Mouse (Mus musculus) limb, embryonic 15.5 days (tissue): ENCODE results near the gene Rmnd1. TPM values are rescaled to one million over a fixed set of nuclear protein-coding genes. Genes with fewer than 3 reads are reported as not detected.
"Not testable (repeated sequence)": the region's sequence is repeated elsewhere in the genome, so short reads cannot be mapped to it uniquely, and the experiment has no call there.

Experiments used
- ATAC-seq: fragments of 200-750 bp; cut with Nextera tagmentation; 2 replicates; pipeline ENCODE4 v1.8.0; 2017; ENCODE audit warnings: low read depth, moderate TSS enrichment; ENCODE audit not compliant: insufficient number of reproducible peaks, low FRiP score, low TSS enrichment
- H3K27ac ChIP-seq: fragments of 300-500 bp; sonication (generic); 2 replicates; pipeline ENCODE4 v1.5.1; 2015; ENCODE audit warnings: moderate library complexity, mild to moderate bottlenecking, inconsistent platforms
- H3K27me3 ChIP-seq: fragments of 300-500 bp; sonication (generic); 2 replicates; pipeline ENCODE4 v1.6.1; 2015; ENCODE audit warnings: inconsistent platforms
- H3K36me3 ChIP-seq: fragments of 300-500 bp; sonication (generic); 2 replicates; pipeline ENCODE4 v1.6.1; 2015; ENCODE audit warnings: inconsistent platforms
- H3K4me1 ChIP-seq: fragments of 300-500 bp; sonication (generic); 2 replicates; pipeline ENCODE4 v1.6.1; 2015; ENCODE audit warnings: inconsistent platforms
- H3K4me2 ChIP-seq: fragments of 300-500 bp; sonication (generic); 2 replicates; pipeline ENCODE4 v1.6.1; 2015; ENCODE audit warnings: mild to moderate bottlenecking, inconsistent platforms
- H3K4me3 ChIP-seq: fragments of 300-500 bp; sonication (generic); 2 replicates; pipeline ENCODE4 v1.5.1; 2015; ENCODE audit warnings: mild to moderate bottlenecking, inconsistent platforms
- H3K9ac ChIP-seq: fragments of 300-500 bp; sonication (generic); 2 replicates; pipeline ENCODE4 v1.6.1; 2015; ENCODE audit warnings: inconsistent platforms
- H3K9me3 ChIP-seq: fragments of 300-500 bp; sonication (generic); 2 replicates; pipeline ENCODE4 v1.6.1; 2016; ENCODE audit warnings: inconsistent platforms
- WGBS: fragments of 180-500 bp; shearing (Covaris S2); methylation state at CpG from one replicate; pipeline ENCODE4 v1.1.7; 2015; 5-methylcytosine and 5-hydroxymethylcytosine counted together
- polyA plus RNA-seq: library from polyadenylated mRNA; unstranded; fragments of >200 nt; fragmentation: Nextera tagmentation; extraction: Ambion mirVana; gene quantifications from 2 replicates; pipeline ENCODE4 v1.2.1, GENCODE M21; 2015

The Rmnd1 gene
- polyA plus RNA-seq, result 43.4 and 50.1 TPM in 2 replicates

DNA sequence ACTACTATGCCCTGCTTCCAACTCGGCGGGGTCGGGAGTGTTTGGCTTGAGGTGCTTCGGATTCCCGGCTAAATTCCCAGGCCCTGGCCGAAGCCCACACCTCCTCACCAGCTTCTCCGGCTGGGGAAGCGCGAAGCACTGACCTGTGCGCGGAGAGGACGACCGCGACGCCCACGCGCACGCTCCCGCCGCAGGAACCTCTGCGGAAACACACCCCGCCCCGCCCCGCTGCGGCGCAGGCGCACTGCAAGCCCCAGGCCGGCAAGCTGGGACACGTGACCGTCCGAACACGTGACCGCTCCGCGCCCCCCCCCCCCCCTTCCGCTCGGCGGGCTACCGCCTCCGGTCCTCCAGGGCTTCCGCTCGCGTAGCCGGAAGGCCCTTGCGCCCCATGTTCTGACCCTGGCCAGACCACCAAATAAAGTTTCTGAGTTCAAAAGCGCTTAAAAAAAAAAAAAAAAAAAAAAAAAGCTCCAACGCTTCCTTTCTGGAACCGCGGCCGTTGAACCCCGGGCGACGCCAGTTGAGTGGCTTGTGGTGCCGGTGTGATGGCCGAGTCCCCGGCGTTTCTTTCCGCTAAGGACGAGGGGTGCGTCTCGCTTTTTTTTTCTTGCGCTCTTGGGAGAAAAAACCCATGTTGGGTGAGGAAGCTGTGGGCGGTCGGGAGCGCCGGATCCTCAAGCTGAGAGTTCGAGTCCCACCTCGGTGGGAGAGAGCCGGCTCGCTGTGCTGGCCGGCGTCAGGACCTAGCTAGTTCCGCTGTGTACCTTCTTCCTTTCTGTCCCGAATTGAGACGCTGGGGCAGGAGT is at the start of gene Rmnd1, which contains the start of gene Armt1:
Rmnd1 (minus strand) TSS at position 266 of the 809 bp plus-strand sequence.
Armt1 (plus strand) TSS at position 345 of the 809 bp plus-strand sequence.
- Histone ChIP-seq H3K4me3 (peak within 1 kb of the TSS; percentile 60), H3K9ac (peak within 1 kb of the TSS; percentile 70), H3K27ac (peak within 1 kb of the TSS; percentile 89), H3K27me3 (no peaks in the 10 kb centered on the region), H3K36me3 (peaks cover 26% of the 10 kb centered on the region), H3K4me2 (peak within 1 kb of the TSS; percentile 63), H3K4me1 (peaks cover 16% of the 10 kb centered on the region), H3K9me3 (no peaks in the 10 kb centered on the region)
- ATAC-seq, result peak; percentile 94
- under 1% methylated on average over 68 of the region's 75 CpGs for WGBS

DNA sequence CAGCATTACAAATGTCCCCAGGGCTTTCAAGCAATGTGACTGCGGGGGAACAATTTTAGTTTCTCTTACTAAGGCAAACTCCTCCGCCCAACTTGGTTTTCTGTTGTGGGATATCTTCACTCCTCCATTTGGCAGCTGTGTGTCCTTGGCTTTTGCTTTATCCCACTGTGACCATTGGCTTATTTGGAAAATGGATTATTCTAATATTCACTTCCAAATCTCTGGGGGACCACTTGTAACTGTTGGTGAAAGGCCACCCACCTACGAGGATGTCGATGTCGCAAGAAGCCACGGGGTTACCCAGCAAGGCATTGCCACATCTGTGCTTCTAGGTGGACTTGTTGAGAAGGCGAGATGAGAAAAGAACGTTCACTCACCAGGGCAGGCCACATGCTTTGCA is 49.5 kb upstream of the Rmnd1 start:
- no peaks in the 10 kb centered on the region for H3K36me3 ChIP-seq
- no peaks in the 10 kb centered on the region for H3K4me1 ChIP-seq
- H3K27ac ChIP-seq, result no peak overlapping the region
- H3K4me3 ChIP-seq, result no peak overlapping the region
- ATAC-seq, result no peak
- H3K9me3 ChIP-seq, result no peaks in the 10 kb centered on the region
- no peak overlapping the region for H3K9ac ChIP-seq
- no peak overlapping the region for H3K4me2 ChIP-seq
- no peaks in the 10 kb centered on the region for H3K27me3 ChIP-seq
- 71% methylated on average over 8 of the region's 8 CpGs for WGBS

DNA sequence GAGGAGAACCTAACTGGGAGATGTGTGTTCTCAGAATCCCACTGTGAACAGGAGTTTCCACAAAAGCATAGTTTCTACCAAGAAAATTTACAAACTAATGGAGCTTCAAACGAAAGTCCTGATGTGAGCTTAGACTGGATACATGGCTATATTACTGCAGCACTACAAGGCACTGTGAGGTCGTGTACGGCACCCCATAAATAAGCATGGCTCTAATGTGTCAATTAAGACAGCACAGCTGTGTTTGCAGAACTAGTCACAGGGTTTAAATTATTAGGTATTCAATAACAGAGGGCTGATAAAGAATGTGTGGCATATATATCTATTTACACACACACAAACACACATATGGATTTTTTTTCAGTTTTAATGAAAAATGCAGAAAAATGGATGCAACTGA is 48.7 kb upstream of the Rmnd1 start:
- no peak overlapping the region for H3K9ac ChIP-seq
- H3K27me3 ChIP-seq, result no peaks in the 10 kb centered on the region
- WGBS, result 36% methylated on average over 3 of the region's 3 CpGs
- H3K27ac ChIP-seq, result no peak overlapping the region
- H3K4me3 ChIP-seq, result no peak overlapping the region
- ATAC-seq, result no peak
- no peaks in the 10 kb centered on the region for H3K9me3 ChIP-seq
- H3K4me2 ChIP-seq, result no peak overlapping the region
- no peaks in the 10 kb centered on the region for H3K36me3 ChIP-seq
- no peaks in the 10 kb centered on the region for H3K4me1 ChIP-seq

DNA sequence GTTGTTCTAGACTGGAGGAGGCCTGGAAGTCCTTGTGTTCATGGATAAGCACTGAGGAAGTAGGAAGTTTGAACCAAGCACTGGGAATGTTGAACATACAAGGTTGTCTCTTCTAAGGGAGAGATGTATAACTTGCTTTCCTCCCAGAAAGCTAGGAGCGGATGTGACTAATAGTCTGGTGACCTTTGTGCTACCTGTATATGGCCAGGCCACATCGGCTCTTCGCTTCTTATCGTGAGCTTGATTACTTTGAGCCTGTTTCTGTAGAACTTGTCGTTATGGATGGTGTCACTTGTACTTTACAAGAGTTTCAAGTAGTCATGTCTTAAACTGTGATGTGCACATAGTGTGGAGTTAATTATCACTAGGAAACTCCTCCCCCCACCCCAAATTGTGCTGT is 44.4 kb upstream of the Rmnd1 start:
- H3K4me3 ChIP-seq, result no peak overlapping the region
- ATAC-seq, result no peak
- H3K36me3 ChIP-seq, result no peaks in the 10 kb centered on the region
- H3K9me3 ChIP-seq, result no peaks in the 10 kb centered on the region
- 0 out of 2 replicates have a peak, but pooled peaks cover 4% of the 10 kb centered on the region for H3K4me1 ChIP-seq
- H3K9ac ChIP-seq, result no peak overlapping the region
- H3K4me2 ChIP-seq, result no peak overlapping the region
- no peaks in the 10 kb centered on the region for H3K27me3 ChIP-seq
- 86% methylated on average over 5 of the region's 5 CpGs for WGBS
- no peak overlapping the region for H3K27ac ChIP-seq

DNA sequence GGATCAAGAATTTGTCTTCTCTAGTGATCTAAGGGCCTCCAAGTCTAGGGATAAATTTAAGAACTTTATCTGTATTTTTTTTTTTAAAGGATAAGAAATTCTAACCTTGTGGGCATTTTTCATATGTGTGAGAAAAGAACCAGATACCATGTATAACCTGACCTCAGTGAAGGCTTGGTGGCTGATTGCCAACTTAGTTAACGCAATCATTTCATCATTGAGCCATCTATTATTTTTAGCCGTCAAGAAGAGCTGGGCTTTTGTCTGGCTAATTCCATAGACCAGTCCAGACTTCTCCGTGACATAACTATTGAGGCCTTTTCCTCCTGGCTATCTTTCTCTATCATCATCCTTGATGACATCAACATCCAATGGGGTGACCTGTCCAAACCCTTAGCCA is 43.2 kb upstream of the Rmnd1 start:
- 87% methylated on average over 3 of the region's 3 CpGs for WGBS
- no peaks in the 10 kb centered on the region for H3K9me3 ChIP-seq
- H3K27ac ChIP-seq, result no peak overlapping the region
- 0 out of 2 replicates have a peak, but pooled peaks cover 4% of the 10 kb centered on the region for H3K4me1 ChIP-seq
- H3K4me2 ChIP-seq, result no peak overlapping the region
- H3K27me3 ChIP-seq, result no peaks in the 10 kb centered on the region
- H3K36me3 ChIP-seq, result no peaks in the 10 kb centered on the region
- no peak overlapping the region for H3K9ac ChIP-seq
- no peak overlapping the region for H3K4me3 ChIP-seq
- ATAC-seq, result no peak

DNA sequence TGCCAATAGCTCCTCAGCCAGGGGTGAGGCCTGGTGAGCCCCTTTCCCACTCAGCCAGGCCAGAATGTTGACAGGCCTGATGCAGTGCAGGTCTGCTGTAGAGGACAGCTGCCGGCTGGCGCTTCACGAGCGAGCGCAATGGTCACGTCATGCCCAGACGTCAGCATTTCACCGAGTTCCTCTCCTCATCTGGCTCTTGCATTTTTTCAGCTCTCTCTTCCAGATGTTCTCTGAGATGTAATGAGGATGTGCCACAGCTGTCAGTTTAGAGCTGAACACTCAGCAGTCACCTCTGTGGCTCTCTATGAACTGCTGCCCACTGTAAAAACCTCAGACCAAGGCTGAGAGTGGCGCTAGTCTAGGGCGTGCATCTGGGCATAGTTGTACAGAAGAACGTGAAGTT is 41.4 kb upstream of the Rmnd1 start:
- 64% methylated on average over 11 of the region's 11 CpGs for WGBS
- Histone ChIP-seq H3K9ac (no peak overlapping the region), H3K36me3 (no peaks in the 10 kb centered on the region), H3K27ac (no peak overlapping the region), H3K9me3 (no peaks in the 10 kb centered on the region), H3K27me3 (no peaks in the 10 kb centered on the region), H3K4me3 (no peak overlapping the region), H3K4me2 (no peak overlapping the region), H3K4me1 (0 out of 2 replicates have a peak, but pooled peaks cover 4% of the 10 kb centered on the region)
- ATAC-seq, result no peak

DNA sequence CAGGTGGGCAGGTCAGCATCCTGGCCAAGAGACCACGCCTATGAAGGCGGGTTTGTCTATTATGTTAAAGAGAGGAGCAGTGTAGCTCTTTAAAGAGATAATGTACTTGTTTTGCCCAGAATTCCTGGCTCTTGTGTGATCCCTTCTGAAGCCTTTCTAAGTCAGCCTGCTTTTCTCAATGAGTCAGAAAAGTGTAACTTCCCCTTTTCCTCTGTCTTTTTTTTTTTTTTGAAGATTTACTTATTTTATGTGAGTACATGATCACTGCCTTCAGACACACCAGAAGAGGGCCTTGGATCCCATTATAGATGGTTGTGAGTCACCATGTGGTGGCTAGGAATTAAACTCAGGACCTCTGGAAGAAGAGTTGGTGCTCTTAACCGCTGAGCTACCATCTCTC is 37.2 kb upstream of the Rmnd1 start:
- no peaks in the 10 kb centered on the region for H3K27me3 ChIP-seq
- H3K4me3 ChIP-seq, result no peak overlapping the region
- 85% methylated on average over 3 of the region's 3 CpGs for WGBS
- H3K9ac ChIP-seq, result no peak overlapping the region
- no peaks in the 10 kb centered on the region for H3K9me3 ChIP-seq
- no peak overlapping the region for H3K27ac ChIP-seq
- H3K4me2 ChIP-seq, result no peak overlapping the region
- 0 out of 2 replicates have a peak, but pooled peaks cover 4% of the 10 kb centered on the region for H3K4me1 ChIP-seq
- ATAC-seq, result no peak
- no peaks in the 10 kb centered on the region for H3K36me3 ChIP-seq

DNA sequence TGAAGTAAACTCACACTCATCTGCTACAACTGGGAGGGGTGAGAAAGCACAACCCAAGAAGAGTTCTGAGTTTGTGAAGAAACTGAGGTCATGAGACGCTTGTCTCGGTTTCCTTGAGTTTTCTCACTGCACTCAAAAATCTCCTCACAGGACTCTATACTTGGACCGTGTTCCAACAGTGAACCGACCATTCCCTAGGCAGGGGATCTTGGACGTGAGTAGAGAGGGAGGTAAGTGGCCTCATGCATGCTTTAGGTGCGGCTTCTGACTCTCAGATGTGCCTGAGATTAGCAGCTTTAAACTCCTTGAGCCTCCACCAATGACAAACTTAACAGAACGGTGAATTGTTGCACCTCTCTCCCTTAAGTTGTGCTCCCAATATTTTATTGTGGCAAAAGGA is 33.6 kb upstream of the Rmnd1 start:
- H3K36me3 ChIP-seq, result no peaks in the 10 kb centered on the region
- no peak overlapping the region for H3K27ac ChIP-seq
- H3K9ac ChIP-seq, result no peak overlapping the region
- ATAC-seq, result no peak
- no peaks in the 10 kb centered on the region for H3K9me3 ChIP-seq
- H3K4me2 ChIP-seq, result no peak overlapping the region
- H3K27me3 ChIP-seq, result no peaks in the 10 kb centered on the region
- H3K4me3 ChIP-seq, result no peak overlapping the region
- 63% methylated on average over 7 of the region's 7 CpGs for WGBS
- H3K4me1 ChIP-seq, result no peaks in the 10 kb centered on the region

DNA sequence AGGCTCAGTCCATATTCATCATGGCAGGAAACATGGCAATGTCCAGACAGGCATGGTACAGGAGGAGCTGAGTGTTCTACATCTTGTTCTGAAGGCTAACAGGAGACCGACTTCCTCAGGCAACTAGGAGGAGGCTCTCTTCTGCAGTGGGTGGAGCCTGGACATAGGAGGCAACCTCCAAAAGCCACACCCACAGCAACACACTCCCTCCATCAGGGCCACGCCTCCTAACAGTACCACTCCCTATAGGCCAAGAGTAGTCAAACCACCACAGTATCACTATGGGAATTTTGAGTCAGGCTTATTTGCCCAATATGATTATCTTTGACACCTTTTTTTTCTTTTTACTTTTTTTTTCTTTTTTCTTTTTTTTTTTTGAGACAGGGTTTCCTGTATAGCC is 28.0 kb upstream of the Rmnd1 start:
- H3K27me3 ChIP-seq, result no peaks in the 10 kb centered on the region
- no peaks in the 10 kb centered on the region for H3K4me1 ChIP-seq
- H3K36me3 ChIP-seq, result peaks cover 10% of the 10 kb centered on the region; the same call in 1 of the 2 replicates
- no peak overlapping the region for H3K4me2 ChIP-seq
- ATAC-seq, result no peak
- no peak overlapping the region for H3K9ac ChIP-seq
- H3K27ac ChIP-seq, result no peak overlapping the region
- no peak overlapping the region for H3K4me3 ChIP-seq
- 90% methylated on average over 2 of the region's 2 CpGs for whole genome bisulfite sequencing
- no peaks in the 10 kb centered on the region for H3K9me3 ChIP-seq

DNA sequence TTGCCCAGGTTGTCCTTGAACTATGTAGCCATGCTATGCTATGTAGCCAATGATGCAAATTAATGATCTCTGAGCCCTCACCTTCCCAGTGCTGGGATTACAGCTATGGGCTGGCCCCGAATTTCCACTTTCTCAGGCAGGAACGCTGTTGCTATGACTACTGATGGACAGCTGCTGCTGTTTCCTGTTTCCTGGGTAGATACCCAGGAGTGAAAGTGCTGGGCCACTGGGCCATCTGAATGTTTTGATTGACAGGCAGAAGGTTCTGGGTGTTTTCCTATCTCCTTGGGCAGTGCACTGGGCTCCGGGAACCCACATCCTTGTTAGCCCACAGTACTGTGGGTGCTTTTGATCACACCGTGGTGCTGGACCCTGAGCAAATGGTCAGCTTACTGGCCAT is 24.2 kb upstream of the Rmnd1 start:
- Histone ChIP-seq H3K27ac (no peak overlapping the region), H3K36me3 (peaks cover 40% of the 10 kb centered on the region), H3K27me3 (no peaks in the 10 kb centered on the region), H3K4me2 (no peak overlapping the region), H3K9me3 (no peaks in the 10 kb centered on the region), H3K4me3 (no peak overlapping the region), H3K9ac (no peak overlapping the region), H3K4me1 (no peaks in the 10 kb centered on the region)
- WGBS, result 73% methylated on average over 4 of the region's 4 CpGs
- ATAC-seq, result no peak

DNA sequence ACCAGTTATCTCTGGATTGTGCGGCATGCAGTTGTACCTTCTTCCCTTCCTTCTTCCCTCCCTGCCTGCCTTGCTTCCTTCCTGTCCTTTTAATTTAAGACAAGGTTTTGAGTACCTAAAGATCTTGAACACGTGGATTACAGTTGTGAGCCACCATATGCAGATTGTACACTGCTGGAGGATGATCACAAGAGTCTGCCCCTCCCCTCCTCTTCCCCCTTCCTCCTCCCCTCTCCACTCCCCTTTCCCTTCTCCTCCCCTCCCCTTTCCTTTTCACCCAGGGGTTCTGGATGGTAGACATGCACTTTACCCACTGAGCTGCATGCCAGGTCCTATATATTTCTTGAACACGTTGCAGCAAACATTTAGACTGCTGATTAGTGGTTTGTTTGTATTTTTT is 3.2 kb upstream of the Rmnd1 start:
- Histone ChIP-seq H3K9ac (no peak overlapping the region), H3K9me3 (no peaks in the 10 kb centered on the region), H3K27ac (no peak overlapping the region), H3K4me2 (no peak overlapping the region), H3K27me3 (no peaks in the 10 kb centered on the region), H3K4me1 (peaks cover 16% of the 10 kb centered on the region), H3K4me3 (no peak overlapping the region), H3K36me3 (peaks cover 43% of the 10 kb centered on the region)
- 79% methylated on average over 3 of the region's 3 CpGs for WGBS
- ATAC-seq, result no peak

DNA sequence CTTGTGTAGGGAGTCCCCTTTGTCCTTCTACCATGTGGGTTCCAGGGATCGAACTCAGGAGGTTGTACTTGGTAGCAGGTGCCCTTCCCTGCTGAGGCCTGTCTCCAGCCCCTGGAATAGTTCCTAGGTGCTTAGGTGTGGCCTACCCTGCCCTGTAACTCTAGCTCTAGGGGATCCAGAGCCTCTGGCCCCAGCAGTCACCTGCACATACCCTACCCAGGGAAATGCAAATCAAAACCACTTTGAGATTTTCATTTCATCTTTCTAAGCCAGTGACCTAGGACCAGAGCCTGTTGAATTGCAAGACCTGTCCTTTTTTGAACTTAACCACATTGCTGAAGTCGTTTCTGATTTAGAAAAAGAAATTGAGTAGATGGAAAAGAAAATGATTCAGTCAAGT is 1.7 kb upstream of the Rmnd1 start:
- H3K9ac ChIP-seq, H3K27me3 ChIP-seq, ATAC-seq, H3K27ac ChIP-seq, H3K9me3 ChIP-seq, H3K4me3 ChIP-seq: not testable (repeated sequence)
- Histone ChIP-seq H3K36me3 (peaks cover 31% of the 10 kb centered on the region; the same call in 1 of the 2 replicates), H3K4me1 (peaks cover 16% of the 10 kb centered on the region), H3K4me2 (peak overlapping the region; percentile 52; the same call in 1 of the 2 replicates)
- 83% methylated on average over 2 of the region's 2 CpGs for WGBS
